Mouse (Mus musculus) NIH3T3 (cell line): Measurements from ENCODE around the gene Olfr1040.
"Not testable (repeated sequence)": the region's sequence is repeated elsewhere in the genome, so short reads cannot be mapped to it uniquely, and the experiment has no call there.

Experiments used
- DNase-seq: peaks from one replicate; pipeline ENCODE4 v3.0.0-alpha.2; 2012; ENCODE audit warnings: low read depth

Olfr1040 gene

DNA sequence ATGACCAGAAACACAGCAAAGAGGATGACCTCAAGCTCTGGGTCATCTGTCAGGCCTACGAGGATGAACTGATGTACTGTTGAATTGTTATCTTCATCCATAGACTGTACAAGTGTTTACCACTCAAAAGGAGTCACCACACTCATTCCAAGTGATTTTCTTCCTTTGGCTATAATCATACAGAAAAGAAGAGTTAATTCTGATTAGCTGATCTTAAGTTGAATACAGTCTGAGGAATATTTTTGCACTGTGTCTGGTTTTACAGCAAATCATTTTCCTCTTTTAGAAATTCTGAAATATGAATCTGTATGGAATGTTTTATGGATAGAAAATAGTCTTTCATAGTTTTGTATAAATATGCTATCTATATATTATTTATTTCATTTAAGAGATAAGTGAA, at the start of gene Olfr1040:
Olfr1040 (minus strand) TSS at position 101 of the 400 bp plus-strand sequence.
- no peak for DNase-seq

DNA sequence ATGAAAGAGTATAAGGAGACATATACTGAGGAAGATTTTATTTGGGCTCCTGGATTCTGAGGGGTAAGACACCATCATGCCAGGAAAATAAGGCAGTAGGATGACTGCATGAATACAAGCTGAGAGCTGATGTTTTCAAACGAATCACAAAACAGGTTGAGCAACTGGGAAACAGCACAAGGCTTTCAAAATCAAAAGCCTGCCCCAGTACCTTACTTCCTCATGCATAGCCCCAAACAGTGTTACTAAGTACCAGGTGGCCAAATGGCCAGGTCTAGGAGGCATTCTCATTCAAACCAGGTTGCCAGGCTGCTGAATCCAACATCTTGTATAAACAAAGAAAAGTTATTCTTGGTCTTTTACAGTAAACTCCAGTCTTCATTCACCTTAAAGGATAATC, 49.3 kb upstream of the Olfr1040 start:
- DNase-seq: no peak

DNA sequence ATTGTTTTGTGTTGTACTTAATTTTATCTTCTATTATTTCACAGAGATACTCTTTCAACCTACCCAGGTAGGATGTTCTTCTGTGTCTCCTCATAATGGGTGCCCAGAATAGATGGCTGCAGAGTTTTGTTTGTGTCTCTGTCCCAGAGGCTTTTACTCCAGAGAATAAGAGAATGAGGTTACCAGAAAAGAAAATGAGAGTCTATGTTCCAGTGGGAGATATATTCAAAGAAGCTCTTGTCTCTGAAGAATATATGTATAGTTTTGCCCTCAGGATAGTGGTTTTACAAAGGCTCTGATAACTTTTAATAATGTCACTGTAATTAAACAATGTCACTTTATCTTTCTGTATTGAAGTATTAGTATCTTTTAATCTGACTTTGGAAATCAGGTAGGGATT, 39.1 kb upstream of the Olfr1040 start, which contains the start of gene Olfr52:
Olfr52 (minus strand) TSS at position 101 of the 400 bp plus-strand sequence.
- DNase-seq: no peak

DNA sequence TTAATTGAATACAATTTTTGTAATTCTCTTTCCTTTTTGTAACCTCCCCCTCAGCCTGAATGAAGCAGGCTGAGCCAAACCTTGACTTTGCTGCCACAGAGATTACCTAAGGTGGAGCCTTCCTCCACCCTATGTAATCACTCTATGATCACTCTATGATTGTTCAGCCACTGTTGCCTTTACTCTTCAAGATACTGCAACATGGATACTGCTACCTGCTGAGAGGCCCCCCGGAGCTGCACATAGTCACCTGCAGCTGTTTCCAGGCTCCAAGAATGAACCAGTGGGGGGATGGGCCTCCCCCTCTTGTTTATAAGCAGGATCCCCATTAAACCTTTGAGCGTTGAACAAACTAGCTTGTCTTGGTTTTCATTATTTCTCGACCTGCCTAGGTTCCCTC, 33.4 kb upstream of the Olfr1040 start:
- no peak for DNase-seq

DNA sequence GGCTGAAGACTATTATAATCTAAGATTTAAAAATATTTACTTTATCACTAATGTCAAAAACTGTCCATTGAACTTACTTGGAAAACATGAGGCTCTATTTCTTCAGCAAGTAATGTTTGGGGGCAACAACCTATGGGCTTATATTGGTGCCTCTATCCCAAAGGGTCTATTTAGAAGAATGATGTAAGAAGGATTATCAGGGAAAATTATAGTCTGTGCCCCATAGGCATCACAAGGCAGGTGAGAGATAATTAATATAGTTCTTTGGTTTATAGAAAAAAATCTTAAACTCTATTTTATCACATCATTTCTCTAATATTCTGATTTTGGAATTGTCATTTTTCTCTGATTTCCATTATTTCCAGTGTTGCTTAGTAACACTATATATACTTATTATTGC, 31.2 kb upstream of the Olfr1040 start, which contains the start of gene Olfr1044:
Olfr1044 (minus strand) TSS at position 101 of the 400 bp plus-strand sequence.
- no peak for DNase-seq

DNA sequence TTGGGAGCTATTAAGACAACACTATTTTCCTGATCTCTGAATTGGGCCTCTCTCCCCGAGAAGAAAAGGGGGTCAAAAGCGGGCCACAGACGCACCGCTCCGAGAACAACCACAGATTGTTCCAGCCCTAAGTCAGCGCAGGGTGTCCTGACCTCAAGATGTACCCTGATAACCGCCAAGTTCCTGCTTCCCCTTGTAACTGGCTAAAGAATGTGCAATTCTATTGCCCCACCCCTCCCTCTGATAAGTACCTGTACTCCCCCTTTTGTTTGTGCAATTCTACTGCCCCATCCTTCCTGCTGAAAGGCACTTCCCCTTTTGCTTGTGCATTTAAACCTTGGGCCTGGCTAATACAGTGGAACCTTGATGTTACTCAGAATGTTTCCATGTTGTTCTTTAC, 28.9 kb upstream of the Olfr1040 start:
- DNase-seq: not testable (repeated sequence)

DNA sequence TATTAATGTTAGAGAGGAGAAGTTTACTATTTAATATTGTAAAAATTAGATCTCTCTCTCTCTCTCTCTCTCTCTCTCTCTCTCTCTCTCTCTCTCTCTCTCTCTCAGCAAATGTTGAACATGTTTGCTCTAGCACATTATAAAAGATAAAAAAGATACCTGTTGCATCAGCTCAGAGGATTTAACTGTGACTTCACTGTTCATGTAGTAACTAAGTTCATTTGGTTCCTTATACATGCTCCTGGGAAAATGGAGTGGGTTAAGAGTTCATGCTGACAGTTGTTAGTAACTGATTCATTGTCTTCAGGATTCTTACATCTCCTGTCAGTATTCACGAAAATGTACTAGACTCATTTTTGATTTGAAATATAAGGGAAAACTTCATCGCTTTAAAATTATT, 20.9 kb upstream of the Olfr1040 start, which contains the start of gene Olfr1043:
Olfr1043 (minus strand) TSS at position 101 of the 400 bp plus-strand sequence.
- DNase-seq: no peak

DNA sequence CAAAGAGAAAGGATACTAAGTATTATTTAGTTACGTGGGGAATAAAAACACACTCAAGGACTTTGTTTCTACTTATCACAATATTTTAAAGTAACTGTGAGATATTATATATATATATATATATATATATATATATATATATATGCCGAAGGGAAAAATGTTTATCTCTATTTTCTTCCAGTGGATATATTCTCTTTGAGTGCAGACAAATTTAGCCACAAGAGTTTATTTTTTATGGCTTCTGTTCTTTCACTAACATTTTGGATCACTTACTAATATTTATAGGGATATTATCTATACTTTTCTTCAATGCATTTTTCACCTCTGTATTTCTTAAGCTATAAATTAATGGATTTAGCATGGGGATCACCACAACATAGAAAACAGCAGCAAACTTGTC, 15.2 kb upstream of the Olfr1040 start, which contains the start of gene Olfr1042:
Olfr1042 (minus strand) TSS at position 101 of the 400 bp plus-strand sequence.
- no peak for DNase-seq

DNA sequence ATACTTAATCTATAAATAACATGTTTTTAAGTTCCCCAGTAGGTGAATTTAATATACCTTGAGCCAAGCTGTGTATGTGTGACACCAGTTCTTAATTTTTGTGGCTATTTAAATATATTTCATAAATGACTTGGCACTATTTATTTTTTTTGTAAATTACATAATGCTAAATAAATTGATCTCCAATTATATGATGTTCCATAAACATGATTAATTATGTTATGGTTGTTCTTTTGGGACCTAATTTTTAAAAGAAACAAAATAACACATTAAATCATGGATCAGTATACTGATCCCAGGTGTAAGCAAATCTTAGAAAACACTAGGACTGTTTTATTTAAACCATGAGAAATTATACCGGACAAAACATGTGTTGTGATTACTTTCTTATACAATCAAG, 10.7 kb downstream of the Olfr1040 start, which contains the start of gene Olfr1039:
Olfr1039 (minus strand) TSS at position 101 of the 400 bp plus-strand sequence.
- no peak for DNase-seq
